ENCODE assay signal across 15 mouse cellular contexts in the genomic region with DNA sequence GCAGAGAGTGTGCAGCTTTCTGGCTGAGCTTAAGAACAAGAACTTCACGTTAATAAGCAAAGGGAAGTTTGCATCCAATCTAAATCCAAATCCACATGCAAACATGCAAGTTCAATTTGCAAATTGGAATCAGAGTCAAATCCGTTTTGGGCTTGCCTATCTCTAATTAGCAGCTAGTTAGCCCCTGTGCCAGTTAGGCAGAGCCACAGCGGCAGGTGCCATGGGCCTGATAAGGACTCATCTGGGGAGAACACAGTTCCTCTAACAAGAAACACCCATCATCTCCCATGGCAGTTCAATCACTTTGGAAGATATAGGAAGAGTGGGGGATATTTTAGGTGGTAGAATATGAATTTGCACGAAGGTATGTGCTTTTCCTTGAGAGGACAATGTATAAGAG.
"Had no signal": no experiment of that assay in that cellular context is flagged by ENCODE, and none has a peak within 500 bp of the region (broad histone marks: within the 10 kb centered on the region; RNA-seq: fewer than 3 reads in every experiment).

No protein-coding gene starts in this region.

- H3K4me1 ChIP-seq: intestine, embryonic 15.5 days; limb, embryonic 13.5 days; liver, embryonic 15.5 days; megakaryocyte, embryonic 14.5 days; midbrain, embryonic 13.5 days had no signal

- H3K4me2 ChIP-seq: intestine, embryonic 15.5 days; limb, embryonic 13.5 days; liver, embryonic 15.5 days; lung, embryonic 14.5 days; midbrain, embryonic 13.5 days had no signal

- ATAC-seq: intestine, embryonic 15.5 days; midbrain, embryonic 13.5 days had no signal

- H3K9me3 ChIP-seq: intestine, embryonic 15.5 days; limb, embryonic 13.5 days; liver, embryonic 15.5 days; megakaryocyte, embryonic 14.5 days; midbrain, embryonic 13.5 days had no signal

- H3K36me3 ChIP-seq: intestine, embryonic 15.5 days; limb, embryonic 13.5 days; liver, embryonic 15.5 days; midbrain, embryonic 13.5 days had no signal

- H3K27me3 ChIP-seq: intestine, embryonic 15.5 days; limb, embryonic 13.5 days; liver, embryonic 15.5 days; megakaryocyte, embryonic 14.5 days; midbrain, embryonic 13.5 days had no signal

- H3K27ac ChIP-seq: intestine, embryonic 15.5 days; kidney, postnatal 0 days; layer of hippocampus, adult 2 months; limb, embryonic 13.5 days; liver, embryonic 15.5 days; midbrain, embryonic 13.5 days had no signal

- DNase-seq: kidney, adult 2 months; kidney, postnatal 36 days; left cerebral cortex, postnatal 4 days; lung, embryonic 14.5 days; lung, postnatal 10 days; lung, postnatal 4 days; right cerebral cortex, postnatal 25 days; thymus, postnatal 36 days had no signal

- H3K4me3 ChIP-seq: intestine, embryonic 15.5 days; layer of hippocampus, adult 2 months; limb, embryonic 13.5 days; liver, embryonic 15.5 days; megakaryocyte, embryonic 14.5 days; midbrain, embryonic 13.5 days had no signal

- H3K9ac ChIP-seq: intestine, embryonic 15.5 days; limb, embryonic 13.5 days; liver, embryonic 15.5 days; lung, embryonic 14.5 days; midbrain, embryonic 13.5 days had no signal
